Mouse (Mus musculus) liver, postnatal 0 days (tissue): Measurements from ENCODE around the gene Atf3.

ENCODE experiments used
- CTCF ChIP-seq: sonication (generic); IDR thresholded peaks from 2 replicates; pipeline ENCODE4 v1.5.1; 2016; ENCODE audit warnings: antibody characterized with exemption, low read depth
- EP300 ChIP-seq: IDR thresholded peaks from 2 replicates; pipeline ENCODE4 v1.6.1; 2016; ENCODE audit warnings: antibody characterized with exemption, low read depth, mild to moderate bottlenecking

DNA sequence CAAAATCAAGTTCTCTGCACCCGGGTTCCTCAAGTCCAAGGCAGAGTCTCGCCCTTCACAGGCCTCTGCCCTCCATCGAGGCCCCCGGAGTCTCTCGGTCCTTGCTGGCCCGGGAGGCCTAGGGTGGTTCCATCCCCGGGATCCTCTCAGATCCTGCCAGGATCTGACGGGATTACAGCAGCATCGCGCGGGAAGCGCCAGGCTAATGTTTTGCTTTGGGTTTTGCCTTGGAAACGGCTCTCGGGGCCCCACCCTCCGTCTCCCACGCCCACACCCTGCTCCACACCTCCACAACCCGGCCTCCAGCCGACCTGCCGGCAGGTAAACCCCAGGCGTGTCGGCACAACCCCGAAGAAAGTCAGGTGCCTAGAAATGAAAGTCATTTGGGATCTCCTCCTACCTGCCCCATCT lies 33.0 kb downstream of the Atf3 start:
- TF ChIP-seq CTCF = no peak
- no peak for TF ChIP-seq EP300
